Mouse (Mus musculus) brain, embryonic 14.5 days (tissue): ENCODE results near the gene Ccdc9.

Experiments
- CTCF ChIP-seq: fragments of 200-500 bp; IDR thresholded peaks from 2 replicates; pipeline ENCODE4 v1.5.1; 2012; ENCODE audit warnings: inconsistent platforms, mild to moderate bottlenecking, moderate library complexity, borderline replicate concordance; ENCODE audit not compliant: insufficient read depth, insufficient read length; ENCODE audit errors: extremely low read depth
- POLR2A ChIP-seq: fragments of 200-500 bp; IDR thresholded peaks from 2 replicates; pipeline ENCODE4 v1.6.1; 2012; ENCODE audit warnings: mild to moderate bottlenecking, inconsistent platforms, borderline replicate concordance; ENCODE audit not compliant: poor library complexity, insufficient read depth, insufficient read length, severe bottlenecking; ENCODE audit errors: extremely low read depth

- no peak for TF ChIP-seq POLR2A
- TF ChIP-seq CTCF, result no peak
Observed at GRCm38 (mm10) chr7:16320479-16320878, 33.9 kb upstream of the Ccdc9 start.
